Mouse (Mus musculus): ENCODE results near the gene Cdc42bpg.

GRCm38 (mm10) chr19:6269798-6270475 lies 36.3 kb upstream of the Cdc42bpg start:
- TF ChIP-seq POLR2A (IDR thresholded peaks at IDR 0.05; ENCODE audit: borderline replicate concordance, extremely low read depth, low read depth, low read length) (no peak), CTCF (IDR thresholded peaks at IDR 0.05; ENCODE audit: insufficient read depth, low read length) (no peak)
